Mouse (Mus musculus) cerebellum, adult 2 months (tissue): ENCODE data around the gene Vapa. TPM values are rescaled to one million over a fixed set of nuclear protein-coding genes. Genes with fewer than 3 reads are reported as not detected.

ENCODE experiments used
- DNase-seq, 2 experiments: peaks; one replicate each; pipeline ENCODE4 v3.0.0; 2021
- H3K27ac ChIP-seq: fragments of 200-500 bp; 2 replicates; pipeline ENCODE4 v1.5.1; 2012; ENCODE audit warnings: low read length, control low read depth, inconsistent platforms; ENCODE audit not compliant: insufficient read depth
- H3K27me3 ChIP-seq: fragments of 200-500 bp; 2 replicates; pipeline ENCODE4 v1.6.1; 2012; ENCODE audit warnings: inconsistent platforms, mild to moderate bottlenecking, low read length, moderate library complexity; ENCODE audit not compliant: control insufficient read depth, insufficient read depth
- H3K4me1 ChIP-seq: fragments of 200-500 bp; 2 replicates; pipeline ENCODE4 v1.6.1; 2011; ENCODE audit warnings: low read length; ENCODE audit not compliant: control insufficient read depth, insufficient read depth
- H3K4me3 ChIP-seq: fragments of 200-500 bp; replicated peaks from 2 replicates; pipeline ENCODE3; 2011; ENCODE audit warnings: mild to moderate bottlenecking, low read depth, low read length, control low read depth; ENCODE audit not compliant: insufficient read depth
- CTCF ChIP-seq: fragments of 200-500 bp; IDR thresholded peaks from 2 replicates; pipeline ENCODE4 v1.5.1; 2011; ENCODE audit warnings: low read depth, mild to moderate bottlenecking, control low read depth, low read length, moderate library complexity, borderline replicate concordance; ENCODE audit not compliant: insufficient read depth
- POLR2A ChIP-seq: fragments of 200-500 bp; IDR thresholded peaks from 2 replicates; pipeline ENCODE4 v1.6.1; 2011; ENCODE audit warnings: low read length, control low read depth, borderline replicate concordance; ENCODE audit not compliant: insufficient read depth
- WGBS: fragments of 180-500 bp; shearing (Covaris S2); methylation state at CpG from one replicate; pipeline ENCODE4 v1.1.7; 2018; 5-methylcytosine and 5-hydroxymethylcytosine counted together
- polyA plus RNA-seq: library from polyadenylated mRNA; depleted of rRNA; stranded (reverse); fragments of >200 nt; gene quantifications from 2 replicates; pipeline ENCODE4 v1.2.3, GENCODE M21; 2012

The Vapa gene
- polyA plus RNA-seq, 1 experiment: 89.7 TPM

DNA sequence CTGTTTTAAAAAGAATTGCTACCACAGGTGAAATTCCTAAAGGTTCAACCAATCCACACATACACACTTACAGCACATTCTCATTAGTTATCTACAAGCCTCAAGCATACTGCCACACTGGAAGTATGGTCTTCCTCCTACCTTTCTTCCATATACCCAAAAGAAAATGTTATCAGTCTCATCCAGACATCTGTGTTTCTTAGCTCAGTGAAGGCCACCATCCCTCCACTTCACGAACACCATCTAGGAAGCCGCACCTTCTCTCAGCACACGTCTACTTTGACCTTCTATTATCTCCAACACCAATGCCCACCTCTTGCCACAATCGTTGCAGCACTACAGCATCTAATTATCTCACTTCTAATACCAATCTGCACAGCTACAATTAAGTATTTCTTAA, 7.3 kb downstream of the Vapa start:
- TF ChIP-seq CTCF (no peak), POLR2A (no peak)
- Histone ChIP-seq H3K27ac (no peak overlapping the region), H3K4me3 (no peak overlapping the region), H3K27me3 (no peaks in the 10 kb centered on the region), H3K4me1 (peaks cover 12% of the 10 kb centered on the region)
- WGBS: 60% methylated on average over 4 of the region's 4 CpGs
- DNase-seq: no peak

DNA sequence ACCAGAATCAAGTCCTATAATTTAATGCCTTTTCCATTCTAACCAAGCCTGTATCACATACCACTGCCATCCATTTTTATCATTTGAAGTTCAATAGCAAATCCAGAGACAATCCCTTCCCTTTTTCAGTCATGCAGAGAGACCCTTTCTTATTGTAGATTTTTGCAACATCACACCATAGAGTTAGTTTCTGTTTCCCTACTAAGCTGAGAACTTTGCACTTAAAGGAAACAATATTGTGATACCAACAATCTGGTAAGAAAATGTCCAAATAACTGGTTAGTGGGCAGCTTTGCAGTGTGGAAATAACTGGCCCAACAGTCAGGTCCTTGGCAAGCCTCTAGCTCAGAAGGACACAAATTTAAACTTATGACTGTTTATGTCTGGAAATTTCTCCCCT, 8.5 kb downstream of the Vapa start:
- Histone ChIP-seq H3K4me1 (peaks cover 12% of the 10 kb centered on the region), H3K27ac (no peak overlapping the region)
- TF ChIP-seq POLR2A: no peak
- no peak for TF ChIP-seq CTCF

DNA sequence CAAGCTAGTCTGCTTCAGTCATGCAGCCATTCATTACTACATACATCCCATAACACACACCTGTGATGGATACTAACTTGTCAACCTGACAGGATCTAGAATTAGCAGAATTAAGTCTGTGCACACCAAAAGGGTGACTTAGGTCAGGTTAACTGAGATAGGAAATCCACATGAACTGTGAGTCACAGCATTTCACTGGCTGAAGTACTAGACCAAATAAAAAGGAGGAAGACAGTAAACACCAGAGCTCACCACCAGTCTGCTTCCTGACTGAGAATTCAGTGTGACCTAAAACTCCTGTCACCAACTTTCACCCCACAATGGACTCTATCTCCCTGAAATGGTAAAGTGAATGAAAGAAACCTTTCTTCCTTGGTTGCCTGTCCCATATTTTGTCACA, 9.0 kb downstream of the Vapa start:
- TF ChIP-seq CTCF (no peak), POLR2A (no peak)
- no peak overlapping the region for H3K4me3 ChIP-seq
- no peak overlapping the region for H3K27ac ChIP-seq
- H3K27me3 ChIP-seq: no peaks in the 10 kb centered on the region
- no peak for DNase-seq
- peaks cover 9% of the 10 kb centered on the region for H3K4me1 ChIP-seq

More for the DNA sequence above, 8.5 kb downstream of the Vapa start:
- H3K27me3 ChIP-seq: no peaks in the 10 kb centered on the region
- no peak for DNase-seq
- H3K4me3 ChIP-seq: no peak overlapping the region

DNA sequence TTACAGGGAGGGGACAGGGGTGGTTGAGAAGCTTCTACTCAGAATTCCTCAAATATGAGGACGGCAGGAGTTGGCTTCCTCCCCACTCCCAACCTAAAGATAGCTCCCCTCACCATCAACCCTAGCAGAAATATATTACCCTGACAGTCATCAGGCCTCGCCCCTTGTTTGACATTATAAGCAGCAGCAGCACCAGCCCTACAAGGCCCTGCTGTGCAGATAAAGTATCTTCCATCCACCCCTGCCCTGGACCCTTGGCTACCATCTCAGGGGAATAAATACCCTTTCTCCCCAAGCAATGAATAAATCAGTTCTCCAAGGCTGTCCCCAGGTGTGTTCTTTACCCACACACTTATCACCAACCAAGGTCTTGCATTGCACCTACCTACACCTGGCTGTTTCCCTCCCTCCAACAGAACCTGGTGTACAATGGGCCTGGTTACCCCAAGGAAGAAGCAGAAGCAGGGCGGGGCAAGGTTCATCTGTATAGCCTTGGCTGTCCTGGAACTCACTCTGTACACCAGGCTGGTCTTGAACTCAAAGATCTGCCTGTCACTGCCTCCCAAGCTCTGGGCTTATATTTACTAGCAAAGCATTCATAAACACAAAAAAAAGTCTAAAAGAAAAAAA, 15.4 kb downstream of the Vapa start:
- peaks cover 12% of the 10 kb centered on the region for H3K4me1 ChIP-seq
- H3K27me3 ChIP-seq: no peaks in the 10 kb centered on the region
- DNase-seq: no peak
- WGBS: 71% methylated on average over 3 of the region's 3 CpGs
- H3K4me3 ChIP-seq: no peak overlapping the region
- TF ChIP-seq CTCF (no peak), POLR2A (no peak)
- no peak overlapping the region for H3K27ac ChIP-seq

DNA sequence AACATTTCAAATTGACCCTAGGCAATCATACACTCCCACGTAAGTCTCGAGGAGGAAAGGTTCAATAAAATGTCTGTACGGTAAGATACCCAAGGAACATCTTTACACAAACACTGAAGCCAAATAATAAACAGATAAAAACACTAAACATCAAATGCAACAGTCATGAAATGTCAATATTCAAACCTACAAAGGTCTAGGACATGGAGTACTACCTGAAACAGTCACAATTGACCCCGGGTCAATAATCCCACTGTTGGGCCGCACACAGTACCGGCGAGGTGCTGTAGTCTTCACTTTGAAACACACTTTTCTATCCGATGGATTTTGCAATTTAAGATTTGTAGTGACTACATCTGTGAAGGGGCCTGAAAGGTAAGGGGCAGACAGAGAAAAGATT, 18.7 kb downstream of the Vapa start:
- peaks cover 12% of the 10 kb centered on the region; the same call in 1 of the 2 replicates for H3K4me1 ChIP-seq
- H3K27me3 ChIP-seq: no peaks in the 10 kb centered on the region
- H3K4me3 ChIP-seq: no peak overlapping the region
- H3K27ac ChIP-seq: no peak overlapping the region
- no peak for DNase-seq
- WGBS: 89% methylated on average over 8 of the region's 8 CpGs
- TF ChIP-seq POLR2A (no peak), CTCF (no peak)

DNA sequence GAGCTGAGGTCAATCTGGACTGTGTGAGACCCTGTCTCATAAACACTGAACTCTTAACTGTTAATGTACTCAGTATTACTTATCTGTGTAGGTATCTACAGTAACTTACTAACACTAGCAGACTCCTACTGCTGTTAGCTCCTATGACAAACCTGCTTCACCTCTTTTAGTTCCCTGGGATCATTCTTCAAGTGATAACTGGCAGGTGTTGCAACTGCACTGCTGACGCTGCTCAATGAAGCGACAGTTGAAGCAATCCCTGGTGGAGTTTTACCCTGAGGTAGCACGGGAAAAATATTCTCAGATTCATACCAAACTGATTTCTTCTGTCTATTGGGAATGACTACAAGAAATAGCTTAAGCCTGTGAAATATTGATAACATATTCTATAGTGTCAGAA, 26.5 kb downstream of the Vapa start:
- no peaks in the 10 kb centered on the region for H3K27me3 ChIP-seq
- H3K4me3 ChIP-seq: no peak overlapping the region
- H3K27ac ChIP-seq: no peak overlapping the region
- DNase-seq: no peak
- TF ChIP-seq CTCF (no peak), POLR2A (no peak)
- 66% methylated on average over 3 of the region's 3 CpGs for WGBS
- H3K4me1 ChIP-seq: no peaks in the 10 kb centered on the region

DNA sequence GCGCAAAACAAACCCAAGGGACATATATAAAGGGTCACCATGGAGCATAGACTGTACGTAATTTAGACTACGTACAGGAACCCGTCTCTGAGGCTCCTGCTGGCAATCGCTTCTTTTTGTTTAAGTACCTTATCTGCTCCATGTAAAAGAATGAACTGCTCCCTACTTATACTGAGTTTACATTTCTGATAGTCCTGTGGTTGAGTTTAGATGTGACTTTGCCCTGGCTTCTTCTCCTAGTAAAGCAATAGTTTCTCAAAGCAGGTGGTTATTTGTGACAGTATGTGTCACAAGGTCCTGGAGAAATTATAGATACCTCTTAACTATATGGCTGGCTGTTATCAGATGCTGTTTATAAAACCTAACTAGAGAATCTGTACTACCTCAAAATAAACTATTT, 31.9 kb downstream of the Vapa start:
- Histone ChIP-seq H3K4me1 (no peaks in the 10 kb centered on the region), H3K27me3 (no peaks in the 10 kb centered on the region), H3K27ac (no peak overlapping the region), H3K4me3 (no peak overlapping the region)
- TF ChIP-seq POLR2A: no peak
- no peak for TF ChIP-seq CTCF
- WGBS: 94% methylated on average over 5 of the region's 5 CpGs
- no peak for DNase-seq

DNA sequence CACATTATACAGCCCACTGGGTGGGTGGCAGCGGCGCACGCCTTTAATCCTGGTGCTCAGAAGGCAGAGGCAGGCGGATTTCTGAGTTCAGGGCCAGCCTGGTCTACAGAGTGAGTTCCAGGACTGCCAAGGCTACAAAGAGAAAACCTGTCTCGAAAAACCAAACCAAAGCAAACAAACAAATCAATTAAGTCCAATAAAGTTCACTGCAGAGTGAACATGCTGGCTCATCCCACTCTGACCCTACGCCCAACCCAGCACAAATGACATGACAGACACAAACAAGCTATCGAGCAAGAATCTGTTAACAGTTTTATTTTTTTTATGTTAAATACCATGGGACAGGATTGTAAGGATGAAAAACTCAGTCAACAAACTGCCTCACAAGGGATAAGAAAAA, 33.6 kb downstream of the Vapa start:
- no peak overlapping the region for H3K4me3 ChIP-seq
- TF ChIP-seq CTCF (no peak), POLR2A (no peak)
- no peaks in the 10 kb centered on the region for H3K4me1 ChIP-seq
- WGBS: 97% methylated on average over 7 of the region's 7 CpGs
- H3K27ac ChIP-seq: no peak overlapping the region
- no peak for DNase-seq
- no peaks in the 10 kb centered on the region for H3K27me3 ChIP-seq

DNA sequence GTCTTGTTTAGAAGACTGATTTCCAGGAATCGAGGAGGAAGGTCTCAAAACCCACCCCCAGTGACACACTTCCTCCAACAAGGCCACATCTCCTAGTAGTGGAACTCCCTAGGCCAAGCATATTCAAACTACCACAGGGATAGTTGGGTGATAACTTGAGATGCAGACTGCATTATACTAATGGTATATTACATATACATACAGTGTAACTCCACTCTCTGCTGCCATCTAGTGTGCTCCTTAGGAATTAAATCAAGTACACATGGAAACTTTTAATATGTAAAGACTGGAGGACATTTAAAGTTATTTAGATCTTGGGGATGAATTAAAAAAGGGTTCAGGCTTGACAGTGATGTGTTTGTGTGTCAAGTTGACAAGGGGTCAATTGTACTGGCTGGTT, 38.0 kb downstream of the Vapa start:
- TF ChIP-seq CTCF: peak; percentile 32; the same call in 1 of the 2 replicates
- TF ChIP-seq POLR2A: no peak
- H3K27ac ChIP-seq: no peak overlapping the region
- peaks cover 9% of the 10 kb centered on the region for H3K4me1 ChIP-seq
- no peak overlapping the region for H3K4me3 ChIP-seq
- no peak for DNase-seq
- H3K27me3 ChIP-seq: no peaks in the 10 kb centered on the region
- WGBS: 87% methylated on average over 1 of the region's 1 CpGs
